Mouse (Mus musculus): ENCODE measurements around the gene Rangrf.
"Not testable (repeated sequence)": the region's sequence is repeated elsewhere in the genome, so short reads cannot be mapped to it uniquely, and the experiment has no call there.

Gene Rangrf

GRCm38 (mm10) chr11:68975085-68975484, at the start of gene Rangrf:
Rangrf (minus strand) TSS chr11:68975185.
- in situ Hi-C loops (cut with MboI), result no loop called here

DNA sequence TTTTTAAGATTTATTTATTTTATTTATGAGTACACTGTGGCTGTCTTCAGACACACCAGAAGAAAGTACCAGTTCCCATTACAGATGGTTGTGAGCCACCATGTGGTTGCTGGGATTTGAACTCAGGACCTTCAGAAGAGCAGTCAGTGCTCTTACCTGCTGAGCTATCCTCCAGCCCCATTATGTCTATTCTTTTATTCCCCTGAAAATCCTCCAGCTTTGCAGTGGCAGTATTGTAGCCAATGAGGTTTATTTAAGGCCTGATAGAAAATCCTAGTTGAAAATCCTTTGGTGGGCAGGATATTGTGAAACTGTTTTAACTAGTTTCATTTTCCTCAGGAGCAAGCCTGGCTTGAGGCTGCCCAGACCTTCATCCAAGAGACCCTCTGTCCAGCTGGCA, 45.7 kb upstream of the Rangrf start:
- in situ Hi-C loops (cut with MboI), result no loop called here

DNA sequence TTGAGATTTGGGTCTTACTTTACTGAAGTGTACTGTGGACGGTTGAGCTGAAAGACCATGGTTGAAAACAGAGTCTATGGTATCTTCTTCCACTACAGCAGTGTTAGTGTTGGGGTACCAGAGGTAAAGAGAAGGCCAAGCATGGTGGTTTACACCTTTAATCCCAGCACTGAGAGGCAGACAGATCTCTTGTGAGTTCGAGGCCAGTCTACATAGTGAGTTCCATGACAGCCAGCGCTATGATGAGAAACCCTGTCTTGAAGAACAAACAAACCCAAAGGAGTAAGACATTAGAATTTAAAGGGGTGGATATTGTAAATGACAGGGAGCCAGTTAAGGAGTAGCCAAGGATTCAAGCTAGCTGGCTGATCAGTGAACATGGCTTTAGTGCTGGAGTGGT, 41.8 kb upstream of the Rangrf start:
- in situ Hi-C loops (cut with MboI), result no loop called here

DNA sequence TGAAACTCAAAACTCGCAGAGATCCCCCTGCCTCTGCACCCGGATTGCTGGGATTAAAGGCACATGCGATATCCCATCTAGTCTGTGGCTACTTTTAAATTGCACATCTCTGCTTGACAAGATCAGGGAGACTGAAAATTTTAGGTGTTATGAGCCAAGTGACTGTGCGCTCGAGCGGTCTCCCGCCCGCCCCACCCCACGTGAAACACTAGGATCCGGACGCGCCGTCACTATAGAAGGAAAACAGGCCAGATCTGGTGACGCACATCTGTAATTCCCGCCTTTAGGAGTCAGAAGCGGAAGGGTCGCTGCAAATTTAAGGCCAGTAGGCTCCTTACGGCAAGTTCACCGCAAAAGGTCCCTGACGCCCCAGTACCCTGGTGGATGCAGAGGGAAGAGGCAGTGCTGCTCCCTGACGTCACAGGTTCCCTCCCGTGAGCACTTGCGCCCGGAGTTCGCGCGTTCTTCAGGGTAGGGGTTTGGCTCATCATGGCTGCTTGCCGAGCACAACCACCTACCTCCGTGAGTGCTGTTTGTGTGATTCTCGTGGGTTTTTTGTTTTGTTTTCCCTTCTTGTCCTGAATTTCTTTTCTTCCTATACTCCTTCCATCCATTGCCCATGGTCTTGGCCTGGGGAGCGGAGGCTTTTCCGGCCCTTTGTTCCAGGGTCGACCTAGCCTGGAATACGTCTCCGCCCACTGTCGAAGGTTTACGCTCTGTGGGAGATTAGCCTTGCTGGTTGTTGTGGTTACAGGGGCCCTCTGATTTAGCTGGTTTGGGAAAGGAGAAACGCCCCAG, 40.9 kb upstream of the Rangrf start, which contains the start of gene Ctc1:
Gene Ctc1 (plus strand): TSS at position 268 of the 798 bp plus-strand sequence.
- in situ Hi-C loops (cut with MboI), result no loop called here

DNA sequence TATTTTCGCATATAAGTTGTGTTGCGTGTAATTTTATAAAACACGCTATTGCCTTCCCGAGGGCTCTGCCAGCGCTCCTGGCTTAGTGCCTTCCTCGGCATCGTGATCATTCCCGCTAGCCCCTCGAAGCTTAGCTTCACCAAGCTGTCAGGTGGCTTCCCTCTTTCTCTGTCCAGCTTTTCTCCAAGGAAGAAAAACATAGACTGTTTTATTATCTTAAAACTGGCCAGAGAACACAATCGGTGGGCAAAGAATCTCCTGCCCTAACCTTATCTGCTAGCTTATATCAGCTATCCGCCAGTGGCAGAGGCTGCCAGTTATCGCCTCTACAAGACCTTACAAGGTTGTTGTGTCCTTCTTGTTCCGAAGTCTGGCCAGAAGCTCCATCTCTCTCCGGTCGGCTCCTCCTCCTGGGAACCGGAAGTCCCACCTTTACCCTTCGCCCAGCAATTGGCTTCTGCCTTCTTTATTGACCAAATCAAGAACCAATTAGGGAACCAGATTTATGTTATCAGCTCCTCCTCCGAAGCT, 37.2 kb upstream of the Rangrf start:
- in situ Hi-C loops (cut with MboI), result no loop called here

- in situ Hi-C loops (cut with MboI), result not testable (repeated sequence)
Measured at GRCm38 (mm10) chr11:69011445-69011844, 36.5 kb upstream of the Rangrf start.

GRCm38 (mm10) chr11:69010400-69011323, 35.7 kb upstream of the Rangrf start:
- in situ Hi-C loops (cut with MboI), result no loop called here

DNA sequence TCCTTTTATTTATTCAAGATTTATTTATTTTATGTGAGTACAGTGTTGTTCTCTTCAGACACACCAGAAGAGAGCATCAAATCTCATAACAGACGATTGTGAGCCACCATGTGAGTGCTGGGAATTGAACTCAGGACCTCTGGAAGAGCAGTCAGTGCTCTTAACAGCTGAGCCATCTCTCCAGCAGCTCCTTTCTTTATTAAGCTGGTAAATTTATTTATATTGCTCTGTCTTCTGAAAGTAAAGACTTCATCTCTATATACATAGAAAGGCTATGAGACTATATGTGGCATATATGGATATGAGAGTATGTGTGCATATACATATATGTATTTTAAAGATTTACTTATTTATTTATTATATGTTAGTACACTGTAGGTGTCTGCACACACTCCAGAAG, 34.5 kb upstream of the Rangrf start:
- in situ Hi-C loops (cut with MboI), result no loop called here

DNA sequence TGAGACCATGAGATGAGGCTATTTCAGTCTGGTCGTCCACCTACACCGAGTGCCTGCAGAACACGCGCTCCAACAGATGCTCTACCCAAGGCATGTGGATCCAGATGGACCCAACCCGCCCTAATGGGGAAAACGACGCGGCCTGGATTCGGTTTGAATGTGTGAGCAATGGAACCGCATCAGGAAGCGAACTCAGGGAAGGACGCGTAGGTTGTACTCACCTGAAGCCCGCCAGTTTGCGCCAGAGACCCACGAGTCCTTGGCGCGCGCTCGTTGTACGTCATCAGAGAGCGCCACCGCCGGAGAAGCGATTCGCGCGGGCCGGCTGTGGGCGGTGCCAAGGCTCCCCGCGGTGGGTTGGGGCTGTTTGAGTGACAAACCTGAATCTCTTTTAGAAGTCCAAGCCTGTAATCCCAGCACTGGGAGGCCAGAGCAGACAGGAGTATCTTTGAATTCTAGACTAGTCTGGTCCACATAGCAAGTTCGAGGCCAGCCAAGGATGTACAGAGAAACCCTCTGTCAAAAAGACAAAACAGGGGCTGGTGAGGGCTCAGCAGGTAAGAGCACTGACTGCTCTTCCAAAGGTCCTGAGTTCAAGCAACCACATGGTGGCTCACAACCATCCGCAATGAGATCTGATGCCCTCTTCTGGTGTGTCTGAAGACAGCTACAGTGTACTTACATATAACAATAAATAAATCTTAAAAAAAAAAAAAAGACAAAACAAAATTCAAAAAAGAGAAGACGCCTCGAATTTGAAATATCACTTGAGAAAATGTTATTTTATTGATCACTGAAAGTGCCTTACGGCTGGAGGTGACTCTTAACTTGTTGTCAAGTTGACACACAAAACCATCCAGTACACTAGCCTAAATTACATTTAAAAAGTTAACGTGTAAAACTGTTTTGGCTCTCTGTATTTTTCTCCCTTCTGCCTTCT, 33.5 kb upstream of the Rangrf start, which contains the start of gene Pfas:
Gene Pfas (minus strand): TSS at position 279 of the 940 bp plus-strand sequence.
- in situ Hi-C loops (cut with MboI), result no loop called here

DNA sequence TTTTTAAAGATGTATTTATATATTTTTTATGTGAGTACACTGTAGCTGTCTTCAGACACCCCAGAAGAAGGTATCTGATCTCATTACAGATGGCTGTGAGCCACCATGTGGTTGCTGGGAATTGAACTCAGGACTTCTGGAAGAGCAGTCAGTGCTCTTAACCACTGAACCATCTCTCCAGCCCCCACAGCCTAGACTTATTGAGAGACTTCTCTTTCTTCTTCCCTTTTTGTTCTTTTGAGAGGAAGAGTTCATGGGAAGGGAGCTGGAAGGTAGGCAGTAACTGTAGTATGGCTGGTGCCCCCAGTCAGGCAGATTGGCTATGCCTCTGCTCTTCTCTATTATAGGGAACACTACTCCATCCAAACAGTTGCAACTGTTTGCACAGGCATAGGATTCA, 31.6 kb upstream of the Rangrf start:
- in situ Hi-C loops (cut with MboI), result not testable (repeated sequence)

GRCm38 (mm10) chr11:69005193-69005592, 30.2 kb upstream of the Rangrf start:
- in situ Hi-C loops (cut with MboI), result no loop called here

- in situ Hi-C loops (cut with MboI), result no loop called here
Measured at GRCm38 (mm10) chr11:69003592-69003991, 28.6 kb upstream of the Rangrf start.

DNA sequence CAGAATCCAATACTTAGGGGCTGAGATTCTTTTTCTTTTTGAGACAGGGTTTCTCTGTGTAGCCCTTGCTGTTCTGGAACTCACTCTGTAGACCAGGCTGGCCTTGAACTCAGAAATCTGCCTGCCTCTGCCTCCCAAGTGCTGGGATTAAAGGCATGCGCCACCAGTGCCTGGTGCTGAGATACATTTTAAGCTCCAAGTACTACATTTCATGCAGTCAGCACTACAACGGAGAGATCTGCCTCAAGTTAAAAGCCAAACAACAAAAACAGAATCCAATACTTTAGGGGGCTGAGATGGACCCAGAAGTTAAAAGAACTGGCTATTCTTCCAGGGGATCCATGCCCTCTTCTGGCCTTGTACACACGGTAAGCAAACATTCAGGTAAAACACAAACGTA, 27.8 kb upstream of the Rangrf start:
- in situ Hi-C loops (cut with MboI), result not testable (repeated sequence)

DNA sequence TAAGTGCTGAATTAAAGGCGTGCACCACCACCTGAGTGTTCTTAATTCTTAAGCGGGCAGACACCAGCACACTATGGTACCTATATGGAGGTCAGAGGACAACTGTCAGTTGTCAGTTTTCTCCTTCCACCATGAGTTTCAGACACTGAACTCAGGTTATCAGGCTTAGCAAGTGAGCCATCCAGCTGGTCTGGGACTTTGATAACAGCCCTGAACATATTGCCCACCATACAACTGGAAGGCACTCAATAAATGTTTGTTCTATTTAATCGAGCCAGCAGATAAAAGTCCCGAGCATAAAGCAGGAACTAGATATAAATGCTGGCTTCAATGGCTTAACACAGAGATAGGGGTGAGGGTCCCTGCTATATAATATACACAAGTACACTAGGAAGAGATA, 22.1 kb upstream of the Rangrf start:
- in situ Hi-C loops (cut with MboI), result no loop called here

DNA sequence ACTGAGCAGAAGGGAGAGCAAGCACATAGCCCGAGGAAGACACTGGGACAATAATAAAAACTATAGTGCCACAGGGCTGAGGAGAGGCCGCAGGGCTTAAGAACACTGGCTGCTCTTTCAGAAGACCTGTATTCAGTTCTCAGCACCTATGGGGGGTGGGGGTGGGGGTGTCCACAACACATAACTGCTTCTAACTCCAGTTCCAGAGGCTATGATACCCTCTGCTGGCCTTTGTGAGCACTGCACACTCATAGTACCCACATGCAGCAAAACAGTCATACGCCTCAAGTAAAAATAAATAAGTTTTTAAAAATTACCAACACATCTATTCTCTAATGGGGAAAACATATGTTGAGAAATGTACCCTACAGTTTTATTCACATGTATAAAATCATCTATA, 19.4 kb upstream of the Rangrf start:
- in situ Hi-C loops (cut with MboI), result no loop called here

DNA sequence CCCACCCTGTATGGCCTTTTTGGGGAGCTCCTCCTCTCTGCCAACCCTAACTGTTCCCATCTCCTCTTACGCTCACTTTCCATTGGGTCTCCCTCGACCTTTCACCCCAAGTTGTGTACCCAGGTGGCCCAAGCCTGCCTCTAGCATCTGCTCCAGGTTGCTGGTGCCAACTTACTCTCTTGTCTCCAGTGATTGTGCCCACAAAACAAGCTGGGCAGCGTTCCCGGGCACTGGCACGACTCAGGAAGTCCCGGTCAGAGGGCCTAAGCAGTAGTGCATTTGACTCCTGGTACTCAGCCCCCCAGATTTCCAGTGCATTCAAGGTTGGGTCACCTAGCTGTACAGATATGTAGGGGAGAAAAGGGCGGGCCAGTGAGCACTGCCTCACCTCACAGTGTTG, 18.1 kb upstream of the Rangrf start:
- in situ Hi-C loops (cut with MboI), result no loop called here

DNA sequence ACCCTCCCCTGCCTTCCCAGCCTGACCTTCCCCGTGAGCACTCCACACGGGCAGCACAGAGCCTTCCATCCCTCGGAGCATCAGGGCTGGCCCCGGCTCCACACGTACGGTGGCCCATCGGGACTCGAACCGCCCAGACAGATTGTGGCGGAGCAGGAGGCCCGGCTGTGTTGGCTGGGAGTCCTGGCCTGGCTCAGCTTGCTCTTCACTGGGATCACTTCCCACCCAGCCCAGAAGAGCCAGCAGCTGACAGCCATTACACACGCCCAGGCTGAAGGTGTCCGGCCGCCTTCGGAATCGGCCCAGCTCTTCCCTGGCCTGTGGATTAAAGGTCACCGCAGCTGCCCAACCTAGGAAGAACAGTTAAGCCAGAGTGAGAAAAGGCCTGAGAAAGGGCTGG, 13.4 kb upstream of the Rangrf start:
- in situ Hi-C loops (cut with MboI), result loop anchor here (5.0 kb wide), 1 partner anchor 81 kb away; no protein-coding TSS in a partner anchor

DNA sequence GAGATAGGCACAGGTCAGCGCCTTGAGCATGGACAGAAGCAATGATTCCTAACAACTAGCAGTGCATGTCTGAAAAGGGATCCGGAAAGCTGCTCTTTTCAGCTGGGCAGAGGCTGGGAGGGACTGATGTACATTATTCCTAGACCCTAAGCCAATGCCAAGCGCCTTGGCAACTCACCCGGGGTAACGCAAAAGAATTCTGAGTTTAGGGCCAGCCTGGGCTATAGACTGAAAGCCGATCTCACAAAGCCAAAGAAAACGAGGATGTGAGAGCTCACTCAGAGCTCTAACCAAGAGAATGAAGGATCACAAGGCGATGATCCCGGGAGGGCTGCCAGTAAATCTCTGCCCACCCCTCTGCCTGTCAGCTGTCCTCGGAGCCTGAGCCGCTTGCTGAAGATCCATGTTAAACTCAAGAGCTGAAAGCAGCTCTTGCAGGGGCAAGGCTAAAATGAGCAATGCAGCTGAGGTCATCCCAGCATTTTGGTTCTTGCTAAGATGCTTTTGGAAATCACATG, 12.4 kb upstream of the Rangrf start:
- in situ Hi-C loops (cut with MboI), result loop anchor here (5.0 kb wide), 1 partner anchor 80 kb away; no protein-coding TSS in a partner anchor

GRCm38 (mm10) chr11:68982639-68983369, 7.8 kb upstream of the Rangrf start:
- in situ Hi-C loops (cut with MboI), result no loop called here

DNA sequence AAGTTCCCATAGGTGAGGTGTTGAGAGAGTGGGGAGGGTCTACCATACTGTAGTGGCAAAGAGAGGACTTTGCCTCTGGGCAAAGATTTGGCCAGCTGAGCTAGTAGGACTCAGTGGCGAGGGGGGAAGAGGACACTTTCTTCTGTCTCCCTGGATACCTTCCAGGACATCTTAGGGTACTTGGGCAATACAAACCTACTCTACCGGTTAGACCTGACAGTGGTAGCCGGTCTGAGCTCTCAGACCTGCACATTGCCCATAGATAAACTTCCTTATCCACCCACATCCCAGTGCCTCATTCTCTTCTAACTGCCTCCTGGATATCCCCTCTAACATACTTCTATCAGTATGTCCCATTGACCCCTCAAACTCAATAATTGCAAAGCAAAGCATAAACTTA, 5.9 kb upstream of the Rangrf start:
- in situ Hi-C loops (cut with MboI), result no loop called here
